Mouse (Mus musculus) heart, postnatal 14 days (tissue): ENCODE results near the gene Plagl1. TPM values are rescaled to one million over a fixed set of nuclear protein-coding genes. Genes with fewer than 3 reads are reported as not detected.
A peak's percentile ranks its signal among the peaks of the same experiment; 100 is the strongest.
"Not testable (repeated sequence)": the region's sequence is repeated elsewhere in the genome, so short reads cannot be mapped to it uniquely, and the experiment has no call there.

Experiments used
- DNase-seq, 2 experiments: peaks; one replicate each; pipeline ENCODE4 v3.0.0; 2021 to 2022
- intact Hi-C: fragments of 180-260 bp; cut with DNase I; formaldehyde crosslinking; loops from one replicate; pipeline ENCODE4 v1.15.1; 2025
- long read RNA-seq, 2 experiments: library from polyadenylated mRNA; stranded (forward); transcript quantifications; one replicate each; pipeline ENCODE4 v2.0.0; 2021
- total RNA-seq, 2 experiments: library from RNA; stranded (reverse); gene quantifications; 2 replicates each; pipeline ENCODE4 v1.2.3; 2021

The Plagl1 gene
- total RNA-seq, result 10 to 100 TPM; 22.7 to 23.3 TPM
- long read RNA-seq, experiment 1, partial matches to known transcripts, result 2 of 3 reads
- long read RNA-seq, experiment 1, other reads (novel, unspliced or antisense), result 1 of 3 reads
- long read RNA-seq, experiment 2, partial matches to known transcripts, result 0 of 1 reads
- long read RNA-seq, experiment 2, other reads (novel, unspliced or antisense), result 1 of 1 reads

GRCm38 (mm10) chr10:13060021-13060668 is at the start of gene Plagl1:
Plagl1 (plus strand) TSS chr10:13060504.
- intact Hi-C loops, result no loop called here
- DNase-seq, result no peak

DNA sequence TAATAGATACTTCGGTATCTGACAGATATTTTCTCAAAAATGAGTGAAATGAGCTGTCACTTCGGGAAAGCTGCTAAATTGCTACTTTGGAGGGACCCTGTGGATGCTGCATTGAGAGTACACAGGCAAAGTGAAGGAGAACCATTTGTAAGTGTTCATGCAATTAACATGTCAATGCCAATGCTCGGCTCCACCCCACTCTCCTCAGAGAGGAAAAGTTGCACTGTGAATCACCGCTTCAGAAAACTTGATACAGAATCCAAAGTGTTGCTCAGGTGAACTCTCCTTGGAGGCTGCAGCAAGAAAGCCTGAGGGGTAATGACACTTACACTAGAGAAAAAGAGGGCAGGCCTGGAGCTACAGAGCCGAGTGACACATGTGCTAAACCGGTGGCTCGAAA is 46.3 kb upstream of the Plagl1 start:
- intact Hi-C loops, result loop anchor here (10.0 kb wide), 3 partner anchors 241 to 1191 kb away; no protein-coding TSS in a partner anchor
- DNase-seq, result no peak

GRCm38 (mm10) chr10:13016573-13016972 is 43.7 kb upstream of the Plagl1 start:
- DNase-seq, result peak; percentile 17 to 73
- intact Hi-C loops, result loop anchor here (2.0 to 10.0 kb wide), 7 partner anchors 70 to 1374 kb away; no protein-coding TSS in a partner anchor

- peak; percentile 29 to 39 for DNase-seq
- intact Hi-C loops, result loop anchor here (5.0 to 10.0 kb wide), 4 partner anchors 236 to 1304 kb away; no protein-coding TSS in a partner anchor
Measured at GRCm38 (mm10) chr10:13018510-13018909, 41.8 kb upstream of the Plagl1 start.

- intact Hi-C loops, result loop anchor here (5.0 to 10.0 kb wide), 4 partner anchors 236 to 1303 kb away; no protein-coding TSS in a partner anchor
- no peak for DNase-seq
Measured at GRCm38 (mm10) chr10:13019026-13019425, 41.3 kb upstream of the Plagl1 start.

DNA sequence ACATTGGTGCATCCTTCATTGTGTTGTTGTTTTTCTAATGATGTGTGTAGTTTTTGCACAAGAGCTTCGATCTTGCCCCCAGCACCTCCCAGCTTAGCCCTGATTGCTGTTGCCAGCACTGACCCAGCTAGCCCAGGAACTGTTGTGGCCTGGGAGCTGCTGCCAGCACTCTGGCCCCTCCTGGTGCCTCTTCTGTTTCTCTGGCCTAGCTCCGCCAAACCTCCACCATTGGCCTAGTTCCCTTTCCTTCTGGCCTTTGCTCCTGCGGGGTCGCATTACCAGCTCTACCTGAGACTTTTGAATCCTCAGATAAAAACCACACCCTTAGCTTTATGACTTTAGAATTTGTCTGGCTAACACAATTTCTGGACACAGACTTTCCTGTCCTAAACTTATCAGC is 38.2 kb upstream of the Plagl1 start:
- intact Hi-C loops, result no loop called here
- DNase-seq, result no peak

DNA sequence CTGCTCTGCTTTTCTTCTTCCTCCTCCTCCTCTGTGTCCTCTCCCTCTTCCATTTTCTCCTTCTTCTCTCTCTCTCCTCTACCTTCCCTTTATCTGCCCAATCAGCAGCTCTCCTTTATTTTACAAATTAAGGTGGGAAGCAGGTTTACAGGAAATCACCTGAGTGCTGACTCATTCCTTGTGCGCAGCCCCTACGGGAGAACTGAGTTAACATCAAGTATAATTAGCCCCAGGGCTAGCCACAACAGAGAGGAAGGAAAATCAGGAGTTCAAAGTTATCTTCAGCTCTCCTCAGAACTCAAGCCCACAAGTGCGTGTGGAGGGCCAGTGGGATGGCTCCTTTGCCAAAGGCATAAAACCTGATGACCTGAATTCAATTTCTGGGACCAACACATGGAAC is 36.3 kb upstream of the Plagl1 start:
- intact Hi-C loops, DNase-seq: not testable (repeated sequence)

DNA sequence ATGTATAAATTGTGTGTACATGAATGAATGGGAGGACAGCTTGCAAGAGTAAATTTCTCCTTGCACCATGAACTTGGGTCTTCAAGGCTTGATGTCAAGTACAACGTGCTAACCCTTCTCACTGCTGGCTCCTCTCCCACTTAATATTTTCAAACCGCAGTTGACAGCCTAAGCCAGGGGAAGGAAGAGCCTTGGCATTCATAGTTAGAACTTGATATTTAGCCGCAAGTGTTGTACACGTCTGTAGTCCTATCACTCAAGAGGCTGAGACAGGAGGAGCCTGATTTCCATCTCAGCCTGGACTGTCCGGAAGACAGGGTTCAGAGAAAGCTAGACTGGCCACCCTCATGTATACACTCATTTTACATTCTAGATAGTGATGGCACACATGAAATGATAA is 32.6 kb upstream of the Plagl1 start:
- DNase-seq, result no peak
- intact Hi-C loops, result no loop called here

DNA sequence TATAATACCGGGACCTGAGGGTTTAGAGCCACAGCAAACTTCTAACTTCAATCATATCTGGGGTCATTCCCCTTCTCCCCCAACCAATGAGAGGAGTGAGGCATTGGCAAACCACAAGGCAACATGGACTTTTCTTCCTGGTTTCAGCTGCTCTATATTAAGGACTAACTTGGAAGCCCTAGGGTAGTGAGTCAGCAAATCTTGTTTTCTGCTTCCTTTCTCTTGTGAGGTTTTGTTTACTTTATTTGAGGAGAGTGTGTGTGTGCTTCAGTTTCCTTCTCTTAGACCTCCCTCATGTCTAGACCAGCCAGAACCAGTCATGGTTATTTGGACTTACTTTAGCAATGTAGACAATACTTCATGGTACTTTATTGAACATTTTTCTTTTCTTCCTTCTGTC is 32.1 kb upstream of the Plagl1 start:
- no peak for DNase-seq
- intact Hi-C loops, result no loop called here

- intact Hi-C loops, result no loop called here
Measured at GRCm38 (mm10) chr10:13029416-13029815, 30.9 kb upstream of the Plagl1 start.

DNA sequence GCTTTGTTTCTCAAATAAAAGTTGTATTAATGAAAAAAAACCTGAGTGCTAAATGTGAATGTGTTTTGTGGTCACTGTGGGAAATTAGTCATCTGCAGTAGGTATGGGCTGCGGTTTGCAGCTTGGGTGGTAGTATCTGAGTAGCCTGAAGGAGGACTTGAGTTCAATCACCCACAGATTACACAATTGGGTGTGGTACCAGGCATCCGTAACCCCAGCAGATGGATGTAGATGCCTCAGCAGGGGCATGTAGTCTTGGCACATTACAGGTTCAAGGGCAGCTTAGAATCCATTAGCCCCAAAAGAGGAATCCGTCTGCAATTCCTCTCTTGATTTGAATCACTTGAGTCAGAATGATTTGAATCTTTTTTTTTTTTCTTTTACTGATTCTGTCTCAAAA is 25.0 kb upstream of the Plagl1 start:
- no peak for DNase-seq

More at GRCm38 (mm10) chr10:13029416-13029815, 30.9 kb upstream of the Plagl1 start:
- DNase-seq, result no peak

DNA sequence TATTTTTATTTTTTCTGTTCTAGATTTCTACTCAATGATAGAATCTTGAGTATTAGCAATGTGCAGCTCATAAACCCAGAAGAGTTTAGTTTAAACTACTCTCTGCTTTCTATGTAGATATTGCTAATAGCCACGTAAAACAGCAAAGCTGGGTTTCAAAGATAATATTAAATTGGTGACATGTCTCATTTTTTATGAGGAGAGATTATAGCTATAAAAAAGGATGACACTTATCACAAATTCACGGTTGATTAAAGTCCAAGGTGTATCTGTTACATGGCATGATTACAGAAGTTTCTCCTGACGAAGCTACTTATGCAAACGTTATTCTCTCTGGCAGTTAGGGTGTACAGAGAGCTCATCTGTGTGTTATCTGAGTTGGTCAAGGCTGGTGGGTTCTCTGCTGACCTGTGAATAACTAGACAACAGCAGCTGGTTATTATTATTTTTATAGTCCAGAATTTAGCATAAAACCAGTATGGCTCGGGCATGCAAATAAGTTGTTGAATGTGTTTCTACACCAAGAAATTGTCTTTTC is 20.6 kb upstream of the Plagl1 start:
- intact Hi-C loops, result no loop called here
- DNase-seq, result no peak

More for the DNA sequence above, 25.0 kb upstream of the Plagl1 start:
- intact Hi-C loops, result no loop called here

- peak; percentile 9 to 40 for DNase-seq
- intact Hi-C loops, result no loop called here
Measured at GRCm38 (mm10) chr10:13044659-13045058, 15.6 kb upstream of the Plagl1 start.

GRCm38 (mm10) chr10:13047816-13048215 is 12.5 kb upstream of the Plagl1 start:
- intact Hi-C loops, result no loop called here
- no peak for DNase-seq

DNA sequence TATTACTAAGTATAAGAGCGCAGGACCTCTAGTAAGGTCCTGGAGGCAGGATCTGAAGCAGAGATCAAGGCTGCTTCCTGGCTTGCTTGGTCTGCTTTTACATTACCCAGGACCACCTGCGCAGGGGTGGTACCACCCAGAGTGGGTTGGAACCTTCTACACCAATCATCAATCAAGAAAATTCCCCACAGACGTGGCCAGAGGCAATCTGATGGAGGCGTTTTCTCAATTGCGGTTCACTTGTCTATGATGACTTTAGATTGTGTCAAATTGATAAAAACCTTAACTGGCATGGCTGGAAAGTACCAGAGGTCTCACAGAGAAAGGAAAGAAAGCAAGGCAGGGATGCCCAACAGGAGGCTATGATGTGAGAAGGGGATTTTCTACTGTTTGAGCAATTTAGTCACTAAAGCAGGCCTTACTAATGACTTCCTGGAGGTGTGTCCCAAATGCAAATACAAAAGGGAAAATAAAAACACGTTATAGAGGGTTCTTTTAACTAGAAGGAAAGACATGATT is 3.4 kb upstream of the Plagl1 start:
- no peak for DNase-seq
- intact Hi-C loops, result no loop called here

- intact Hi-C loops, result no loop called here
- no peak for DNase-seq
Measured at GRCm38 (mm10) chr10:13060821-13061671, 742 bp downstream of the Plagl1 start.

GRCm38 (mm10) chr10:13062373-13062772 is 2.1 kb downstream of the Plagl1 start:
- no peak for DNase-seq
- intact Hi-C loops, result no loop called here

- no peak for DNase-seq
- intact Hi-C loops, result no loop called here
Measured at GRCm38 (mm10) chr10:13063457-13063856, 3.2 kb downstream of the Plagl1 start.

- no peak for DNase-seq
- intact Hi-C loops, result no loop called here
Measured at GRCm38 (mm10) chr10:13065129-13065752, 4.9 kb downstream of the Plagl1 start.

DNA sequence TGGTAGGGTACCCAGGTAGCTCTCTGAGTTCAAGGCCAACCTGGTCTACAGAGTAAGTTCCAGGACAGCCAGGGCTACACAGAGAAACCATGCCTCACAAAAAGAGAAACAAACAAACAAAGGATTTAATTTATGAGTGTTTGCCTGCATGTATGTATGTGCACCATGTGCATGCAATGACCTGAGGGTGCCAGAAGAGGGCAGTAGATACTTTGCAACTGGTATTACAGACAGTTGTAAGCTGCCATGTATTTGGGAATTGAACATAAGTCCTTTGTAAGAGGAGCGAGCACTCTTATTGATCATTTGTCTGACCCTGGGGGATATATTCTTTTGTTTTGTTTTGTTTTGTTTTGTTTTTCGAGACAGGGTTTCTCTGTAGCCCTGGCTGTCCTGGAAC is 10.7 kb downstream of the Plagl1 start:
- intact Hi-C loops, result no loop called here
- DNase-seq, result no peak
